Mouse (Mus musculus) right cerebral cortex, adult 2 months (tissue): ENCODE data around the gene Cchcr1.
"Not testable (repeated sequence)": the region's sequence is repeated elsewhere in the genome, so short reads cannot be mapped to it uniquely, and the experiment has no call there.

Experiments
- DNase-seq, 2 experiments: peaks; one replicate each; pipeline ENCODE4 v3.0.0; 2021 to 2022; ENCODE audit warnings: low spot score in 2 of 2

The Cchcr1 gene

GRCm38 (mm10) chr17:35516652-35517500 is at the start of gene Cchcr1, which contains the start of gene Tcf19:
TSS of gene Cchcr1 (plus strand) at chr17:35517100.
TSS of gene Tcf19 (minus strand) at chr17:35516824.
- peak; percentile 95 to 96 for DNase-seq

- DNase-seq, result not testable (repeated sequence)
These were observed 48.0 kb upstream of the Cchcr1 start for GRCm38 (mm10) chr17:35468936-35469335.

- DNase-seq, result no peak
These were observed 46.8 kb upstream of the Cchcr1 start, which contains the start of gene H2-Q10 for GRCm38 (mm10) chr17:35469842-35470751. TSS of gene H2-Q10 (plus strand) at chr17:35470089.

- DNase-seq, result peak; percentile 66 to 68
These were observed 32.8 kb upstream of the Cchcr1 start for GRCm38 (mm10) chr17:35484066-35484465.

GRCm38 (mm10) chr17:35485702-35486101 is 31.2 kb upstream of the Cchcr1 start:
- no peak for DNase-seq

- DNase-seq, result no peak
These were observed 30.2 kb upstream of the Cchcr1 start for GRCm38 (mm10) chr17:35486726-35487125.

- no peak for DNase-seq
These were observed 28.9 kb upstream of the Cchcr1 start for GRCm38 (mm10) chr17:35488041-35488440.

GRCm38 (mm10) chr17:35490320-35490719 is 26.6 kb upstream of the Cchcr1 start:
- DNase-seq, result no peak

GRCm38 (mm10) chr17:35497124-35497523 is 19.8 kb upstream of the Cchcr1 start:
- no peak for DNase-seq

- no peak for DNase-seq
These were observed 14.7 kb upstream of the Cchcr1 start for GRCm38 (mm10) chr17:35502226-35502625.

GRCm38 (mm10) chr17:35502762-35503161 is 14.1 kb upstream of the Cchcr1 start:
- no peak for DNase-seq

GRCm38 (mm10) chr17:35503849-35504248 is 13.1 kb upstream of the Cchcr1 start:
- no peak for DNase-seq

GRCm38 (mm10) chr17:35504628-35505481 is 12.0 kb upstream of the Cchcr1 start:
- DNase-seq, result no peak

GRCm38 (mm10) chr17:35505776-35506175 is 11.1 kb upstream of the Cchcr1 start, which contains the start of gene Pou5f1:
TSS of gene Pou5f1 (plus strand) at chr17:35506018.
- no peak for DNase-seq

GRCm38 (mm10) chr17:35506881-35507280 is 10.0 kb upstream of the Cchcr1 start:
- no peak for DNase-seq

GRCm38 (mm10) chr17:35507556-35508260 is 9.2 kb upstream of the Cchcr1 start:
- DNase-seq, result no peak

- DNase-seq, result not testable (repeated sequence)
These were observed 8.6 kb upstream of the Cchcr1 start for GRCm38 (mm10) chr17:35508279-35508678.

GRCm38 (mm10) chr17:35509284-35509683 is 7.6 kb upstream of the Cchcr1 start:
- DNase-seq, result peak; percentile 28

- DNase-seq, result peak in 1 of 2 experiments; percentile 26
These were observed 3.8 kb upstream of the Cchcr1 start for GRCm38 (mm10) chr17:35512916-35513626.

GRCm38 (mm10) chr17:35513886-35514285 is 3.0 kb upstream of the Cchcr1 start:
- peak; percentile 56 to 66 for DNase-seq
